In genomic region chr14:22168077-22168794, GRCm38 (mm10) we compare ENCODE assay signal across 12 mouse cellular contexts.
DNase-seq lines count a peak whose midpoint lies in the region; ATAC-seq lines count a peak whose summit lies in the region.
"Had no signal": no experiment of that assay in that cellular context is flagged by ENCODE, and none has a peak within 500 bp of the region (broad histone marks: within the 10 kb centered on the region; RNA-seq: fewer than 3 reads in every experiment).

No protein-coding gene starts in this region.

- peaks cover 26% of the 10 kb centered on the region for H3K4me1 ChIP-seq in kidney, embryonic 15.5 days
- peaks cover 35% of the 10 kb centered on the region for H3K4me1 ChIP-seq in limb, embryonic 10.5 days

- no peak overlapping the region for H3K9ac ChIP-seq in kidney, embryonic 15.5 days

- WGBS in kidney, embryonic 15.5 days: 10% methylated on average over 11 of the region's 11 CpGs
- WGBS in limb, embryonic 10.5 days: 10% methylated on average over 11 of the region's 11 CpGs

- no peak for DNase-seq in kidney, adult 11 months
- peak; percentile 20 for DNase-seq in NIH3T3 (ENCODE audit: low read depth)
- peak; percentile 54 for DNase-seq in embryo, embryonic 9.5 days (ENCODE audit: extremely low spot score)
- no peak for DNase-seq in limb, embryonic 10.5 days (ENCODE audit: low spot score)
- DNase-seq in spleen, postnatal 14 days (ENCODE audit: low spot score in 2 of 2): no peak
- DNase-seq in adrenal gland, postnatal 4 days (ENCODE audit: low spot score in 2 of 2): no peak
- DNase-seq: adrenal gland, postnatal 25 days; cerebellum, adult 2 months; kidney, adult 8-10 months; thymus, postnatal 14 days had no signal

- H3K4me3 ChIP-seq in kidney, embryonic 15.5 days (replicated peaks): no peak overlapping the region
- H3K4me3 ChIP-seq in limb, embryonic 10.5 days: peak overlapping the region; percentile 35

- no peaks in the 10 kb centered on the region for H3K36me3 ChIP-seq in kidney, embryonic 15.5 days
- H3K36me3 ChIP-seq in limb, embryonic 10.5 days: no peaks in the 10 kb centered on the region

- H3K27me3 ChIP-seq in kidney, embryonic 15.5 days: peaks cover 50% of the 10 kb centered on the region
- H3K27me3 ChIP-seq in limb, embryonic 10.5 days (ENCODE audit: low read depth, poor library complexity, severe bottlenecking): peaks cover 81% of the 10 kb centered on the region

- H3K4me2 ChIP-seq in kidney, embryonic 15.5 days: peak overlapping the region; percentile 48

- no peaks in the 10 kb centered on the region for H3K9me3 ChIP-seq in kidney, embryonic 15.5 days (replicated peaks)
- no peaks in the 10 kb centered on the region for H3K9me3 ChIP-seq in limb, embryonic 10.5 days (replicated peaks)

- H3K27ac ChIP-seq in kidney, embryonic 15.5 days: peak overlapping the region; percentile 11
- peak overlapping the region; percentile 64 for H3K27ac ChIP-seq in limb, embryonic 10.5 days
- H3K27ac ChIP-seq: macrophage had no signal

- peak; percentile 43 for ATAC-seq in kidney, embryonic 15.5 days (replicated peaks; ENCODE audit: low FRiP score)

Comparison
In these comparisons a context has a peak if more than half of its experiments do, and no peak if none do; other contexts are left out.
1. DNase-seq: peak in NIH3T3 (single experiment) and embryo, embryonic 9.5 days (single experiment); none in kidney, adult 11 months (single experiment), limb, embryonic 10.5 days (single experiment), spleen, postnatal 14 days (0 of 2) and adrenal gland, postnatal 4 days (0 of 2).